Mouse (Mus musculus) liver, adult 2 months (tissue): ENCODE results near the gene Mettl5.

Source experiments
- CTCF ChIP-seq: fragments of 200-500 bp; IDR thresholded peaks from 2 replicates; pipeline ENCODE4 v1.5.1; 2011; ENCODE audit warnings: low read depth, low read length, control low read depth
- POLR2A ChIP-seq: fragments of 200-500 bp; IDR thresholded peaks from 2 replicates; pipeline ENCODE4 v1.6.1; 2011; ENCODE audit warnings: low read length, control low read depth; ENCODE audit not compliant: insufficient read depth; ENCODE audit errors: extremely low read depth

DNA sequence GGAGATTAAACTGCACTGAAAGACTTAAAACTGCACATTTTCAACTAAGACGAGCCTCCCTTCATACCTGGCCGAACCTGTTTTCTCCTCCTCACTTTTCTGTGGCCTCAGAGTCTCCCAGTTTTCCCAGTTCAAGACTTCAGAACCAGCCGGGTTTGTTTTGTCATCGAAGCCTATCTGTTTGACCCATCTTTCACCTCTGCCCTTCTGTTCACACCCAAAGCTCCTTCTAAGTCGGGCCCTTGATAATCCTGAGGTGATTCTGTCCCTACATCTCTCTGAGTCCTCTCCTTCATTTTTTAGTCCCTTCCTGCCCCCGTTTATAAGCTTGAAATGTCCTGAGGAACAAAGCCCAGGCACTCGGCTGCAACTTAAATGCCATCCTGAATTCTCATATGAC lies 57.4 kb downstream of the Mettl5 start:
- TF ChIP-seq CTCF: no peak
- TF ChIP-seq POLR2A: no peak
